Mouse (Mus musculus) thymus, adult 2 months (tissue): ENCODE measurements at regions not wholly inside any gene's neighbourhood (a gene's known extent, or its start where the extent isn't known, plus 50 kb on each side); places are given as distances from the start of the nearest gene placed in this dataset.

Source experiments
- CTCF ChIP-seq: fragments of 200-500 bp; IDR thresholded peaks from 2 replicates; pipeline ENCODE4 v1.5.1; 2012; ENCODE audit warnings: mild to moderate bottlenecking, control low read depth, low read length, moderate library complexity, borderline replicate concordance; ENCODE audit not compliant: control insufficient read depth, poor library complexity, insufficient read depth; ENCODE audit errors: extremely low read depth
- POLR2A ChIP-seq: fragments of 200-500 bp; IDR thresholded peaks from 2 replicates; pipeline ENCODE4 v1.6.1; 2012; ENCODE audit warnings: mild to moderate bottlenecking, low read length, control low read depth, moderate library complexity; ENCODE audit not compliant: control insufficient read depth, poor library complexity, insufficient read depth; ENCODE audit errors: extremely low read depth

- TF ChIP-seq CTCF (no peak), POLR2A (no peak)
Measured at GRCm38 (mm10) chr15:67598426-67598825, 1097.7 kb upstream of the Lrrc6 start.
